Mouse (Mus musculus): ENCODE measurements around the gene Piwil4. TPM values are rescaled to one million over a fixed set of nuclear protein-coding genes. Genes with fewer than 3 reads are reported as not detected.

The Piwil4 gene
- polyA plus RNA-seq, 1 experiment from 2014 or later: 0.10 TPM

GRCm38 (mm10) chr9:14663591-14663990 lies 76.9 kb downstream of the Piwil4 start:
- no peaks in the 10 kb centered on the region for H3K9me3 ChIP-seq (replicated peaks)
- H3K9ac ChIP-seq: no peak overlapping the region
- no peak for ATAC-seq (ENCODE audit: insufficient read depth)
- H3K4me2 ChIP-seq: no peak overlapping the region
- H3K27me3 ChIP-seq: no peaks in the 10 kb centered on the region
- no peaks in the 10 kb centered on the region for H3K4me1 ChIP-seq (replicated peaks)
- no peak overlapping the region for H3K4me3 ChIP-seq (replicated peaks)
- no peak overlapping the region for H3K27ac ChIP-seq (replicated peaks)
- whole genome bisulfite sequencing (ENCODE audit: insufficient replicate concordance): 61% methylated on average over 2 of the region's 2 CpGs
- no peaks in the 10 kb centered on the region for H3K36me3 ChIP-seq (replicated peaks)

- Histone ChIP-seq H3K9me3 (replicated peaks) (no peaks in the 10 kb centered on the region), H3K4me2 (no peak overlapping the region), H3K4me1 (replicated peaks) (no peaks in the 10 kb centered on the region), H3K27ac (replicated peaks) (no peak overlapping the region), H3K27me3 (no peaks in the 10 kb centered on the region), H3K4me3 (replicated peaks) (no peak overlapping the region), H3K9ac (no peak overlapping the region), H3K36me3 (replicated peaks) (no peaks in the 10 kb centered on the region)
- WGBS (ENCODE audit: insufficient replicate concordance): 53% methylated on average over 7 of the region's 7 CpGs
- no peak for ATAC-seq (ENCODE audit: insufficient read depth)
These were observed 77.7 kb downstream of the Piwil4 start for GRCm38 (mm10) chr9:14662876-14663275.

- Histone ChIP-seq H3K4me3 (replicated peaks) (no peak overlapping the region), H3K9me3 (replicated peaks) (no peaks in the 10 kb centered on the region), H3K4me2 (no peak overlapping the region), H3K27ac (replicated peaks) (no peak overlapping the region), H3K27me3 (no peaks in the 10 kb centered on the region), H3K4me1 (replicated peaks) (no peaks in the 10 kb centered on the region), H3K9ac (no peak overlapping the region), H3K36me3 (replicated peaks) (no peaks in the 10 kb centered on the region)
- no peak for ATAC-seq (ENCODE audit: insufficient read depth)
- WGBS (ENCODE audit: insufficient replicate concordance): 64% methylated on average over 9 of the region's 9 CpGs
These were observed 78.4 kb downstream of the Piwil4 start for GRCm38 (mm10) chr9:14662138-14662537.

- no peak overlapping the region for H3K27ac ChIP-seq (replicated peaks)
- no peak overlapping the region for H3K9ac ChIP-seq
- WGBS (ENCODE audit: insufficient replicate concordance): 15% methylated on average over 2 of the region's 2 CpGs
- no peaks in the 10 kb centered on the region for H3K36me3 ChIP-seq (replicated peaks)
- no peaks in the 10 kb centered on the region for H3K4me1 ChIP-seq (replicated peaks)
- ATAC-seq (ENCODE audit: insufficient read depth): no peak
- no peaks in the 10 kb centered on the region for H3K27me3 ChIP-seq
- no peak overlapping the region for H3K4me2 ChIP-seq
- H3K9me3 ChIP-seq (replicated peaks): no peaks in the 10 kb centered on the region
- H3K4me3 ChIP-seq (replicated peaks): no peak overlapping the region
These were observed 82.6 kb downstream of the Piwil4 start for GRCm38 (mm10) chr9:14657926-14658325.

GRCm38 (mm10) chr9:14654010-14654409 lies 86.5 kb downstream of the Piwil4 start:
- no peaks in the 10 kb centered on the region for H3K27me3 ChIP-seq
- 56% methylated on average over 2 of the region's 2 CpGs for WGBS (ENCODE audit: insufficient replicate concordance)
- no peaks in the 10 kb centered on the region for H3K4me1 ChIP-seq (replicated peaks)
- no peak overlapping the region for H3K4me3 ChIP-seq (replicated peaks)
- H3K36me3 ChIP-seq (replicated peaks): no peaks in the 10 kb centered on the region
- no peak overlapping the region for H3K27ac ChIP-seq (replicated peaks)
- H3K9ac ChIP-seq: no peak overlapping the region
- no peaks in the 10 kb centered on the region for H3K9me3 ChIP-seq (replicated peaks)
- no peak overlapping the region for H3K4me2 ChIP-seq
- no peak for ATAC-seq (ENCODE audit: insufficient read depth)

- Histone ChIP-seq H3K4me2 (no peak overlapping the region), H3K4me3 (replicated peaks) (no peak overlapping the region), H3K4me1 (replicated peaks) (no peaks in the 10 kb centered on the region), H3K9me3 (replicated peaks) (no peaks in the 10 kb centered on the region), H3K36me3 (replicated peaks) (no peaks in the 10 kb centered on the region), H3K27ac (replicated peaks) (no peak overlapping the region), H3K27me3 (no peaks in the 10 kb centered on the region), H3K9ac (no peak overlapping the region)
- ATAC-seq (ENCODE audit: insufficient read depth): no peak
- 46% methylated on average over 1 of the region's 1 CpGs for WGBS (ENCODE audit: insufficient replicate concordance)
These were observed 87.8 kb downstream of the Piwil4 start for GRCm38 (mm10) chr9:14652761-14653160.

GRCm38 (mm10) chr9:14647849-14648248 lies 92.7 kb downstream of the Piwil4 start:
- ATAC-seq (ENCODE audit: insufficient read depth): no peak
- Histone ChIP-seq H3K4me3 (replicated peaks) (no peak overlapping the region), H3K27me3 (no peaks in the 10 kb centered on the region), H3K9ac (no peak overlapping the region), H3K27ac (replicated peaks) (no peak overlapping the region), H3K4me1 (replicated peaks) (no peaks in the 10 kb centered on the region), H3K9me3 (replicated peaks) (no peaks in the 10 kb centered on the region), H3K36me3 (replicated peaks) (no peaks in the 10 kb centered on the region), H3K4me2 (no peak overlapping the region)
- 63% methylated on average over 8 of the region's 8 CpGs for WGBS (ENCODE audit: insufficient replicate concordance)

- Histone ChIP-seq H3K27me3 (no peaks in the 10 kb centered on the region), H3K4me2 (no peak overlapping the region), H3K4me1 (replicated peaks) (no peaks in the 10 kb centered on the region), H3K4me3 (replicated peaks) (no peak overlapping the region), H3K9ac (no peak overlapping the region), H3K9me3 (replicated peaks) (no peaks in the 10 kb centered on the region), H3K27ac (replicated peaks) (no peak overlapping the region), H3K36me3 (replicated peaks) (no peaks in the 10 kb centered on the region)
- ATAC-seq (ENCODE audit: insufficient read depth): no peak
- WGBS (ENCODE audit: insufficient replicate concordance): 73% methylated on average over 1 of the region's 1 CpGs
These were observed 93.9 kb downstream of the Piwil4 start for GRCm38 (mm10) chr9:14646641-14647040.

Other genes starting within 250 kb of the Piwil4 start
- 0.08 TPM in 1 of 2 replicates, not detected in the other for gene Kdm4d, start 240.3 kb downstream of the Piwil4 start, polyA plus RNA-seq (2015; fragmentation: Nextera tagmentation; extraction: Ambion mirVana)
- 56.4 and 66.8 TPM in 2 replicates for gene Cwc15, start 240.1 kb downstream of the Piwil4 start, polyA plus RNA-seq (2015; fragmentation: Nextera tagmentation; extraction: Ambion mirVana)
- gene Amotl1, start 95.7 kb downstream of the Piwil4 start, polyA plus RNA-seq (2015; fragmentation: Nextera tagmentation; extraction: Ambion mirVana): 1.8 and 2.1 TPM in 2 replicates
- 0.63 and 0.76 TPM in 2 replicates for gene Fut4, start 11.7 kb upstream of the Piwil4 start, polyA plus RNA-seq (2015; fragmentation: Nextera tagmentation; extraction: Ambion mirVana)
- not detected in 2 replicates for gene 1700012B09Rik, start 30.3 kb upstream of the Piwil4 start, polyA plus RNA-seq (2015; fragmentation: Nextera tagmentation; extraction: Ambion mirVana)
- gene Mre11a, start 43.9 kb upstream of the Piwil4 start, polyA plus RNA-seq (2015; fragmentation: Nextera tagmentation; extraction: Ambion mirVana): 11.4 and 12.4 TPM in 2 replicates
- gene Ankrd49, start 44.1 kb upstream of the Piwil4 start, polyA plus RNA-seq (2015; fragmentation: Nextera tagmentation; extraction: Ambion mirVana): 21.2 and 23.2 TPM in 2 replicates
- gene Gpr83, start 119.5 kb upstream of the Piwil4 start, polyA plus RNA-seq (2015; fragmentation: Nextera tagmentation; extraction: Ambion mirVana): 0.03 and 0.05 TPM in 2 replicates
- gene Izumo1r, start 163.2 kb upstream of the Piwil4 start, polyA plus RNA-seq (2015; fragmentation: Nextera tagmentation; extraction: Ambion mirVana): not detected in 2 replicates

Measured in liver, embryonic 15.5 days (tissue).